Mouse (Mus musculus) limb, embryonic 11.5 days (tissue): ENCODE data around the gene Rpl3. TPM values are rescaled to one million over a fixed set of nuclear protein-coding genes. Genes with fewer than 3 reads are reported as not detected.
A peak's percentile ranks its signal among the peaks of the same experiment; 100 is the strongest.

Source experiments
- ATAC-seq: fragments of 200-750 bp; cut with Nextera tagmentation; 2 replicates; pipeline ENCODE4 v1.8.0; 2017; ENCODE audit warnings: low read depth; ENCODE audit not compliant: insufficient number of reproducible peaks, low FRiP score, low TSS enrichment
- DNase-seq: peaks from one replicate; pipeline ENCODE4 v3.0.0-alpha.2; 2015; ENCODE audit warnings: low spot score
- H3K27ac ChIP-seq: fragments of 300-500 bp; sonication (generic); replicated peaks from 2 replicates; pipeline ENCODE4 v1.5.1; 2014; ENCODE audit warnings: low read depth, mild to moderate bottlenecking, low read length
- H3K27me3 ChIP-seq: fragments of 300-500 bp; sonication (generic); 2 replicates; pipeline ENCODE4 v1.6.1; 2014; ENCODE audit warnings: mild to moderate bottlenecking, low read length, mixed read lengths; ENCODE audit not compliant: control insufficient read depth, insufficient read depth
- H3K36me3 ChIP-seq: fragments of 300-500 bp; sonication (generic); 2 replicates; pipeline ENCODE4 v1.6.1; 2014; ENCODE audit warnings: mild to moderate bottlenecking, low read length, moderate library complexity, mixed read lengths; ENCODE audit not compliant: control insufficient read depth, insufficient read depth
- H3K4me1 ChIP-seq: fragments of 300-500 bp; sonication (generic); 2 replicates; pipeline ENCODE4 v1.6.1; 2014; ENCODE audit warnings: low read length, mixed read lengths; ENCODE audit not compliant: control insufficient read depth, insufficient read depth
- H3K4me2 ChIP-seq: fragments of 300-500 bp; sonication (generic); 2 replicates; pipeline ENCODE4 v1.6.1; 2014; ENCODE audit warnings: low read depth, mild to moderate bottlenecking, moderate library complexity; ENCODE audit not compliant: severe bottlenecking
- H3K4me3 ChIP-seq: fragments of 300-500 bp; sonication (generic); 2 replicates; pipeline ENCODE4 v1.5.1; 2014; ENCODE audit warnings: low read depth, low read length
- H3K9ac ChIP-seq: fragments of 300-500 bp; sonication (generic); 2 replicates; pipeline ENCODE4 v1.6.1; 2014; ENCODE audit warnings: mild to moderate bottlenecking, low read length
- H3K9me3 ChIP-seq: fragments of 300-500 bp; sonication (generic); 2 replicates; pipeline ENCODE4 v1.6.1; 2016; ENCODE audit warnings: low read length; ENCODE audit not compliant: control insufficient read depth
- WGBS: fragments of 180-500 bp; shearing (Covaris S2); extraction: QIAGEN DNeasy Blood & Tissue Kit; methylation state at CpG from one replicate; pipeline ENCODE4 v1.1.7; 2014; 5-methylcytosine and 5-hydroxymethylcytosine counted together
- polyA plus RNA-seq: library from polyadenylated mRNA; unstranded; fragments of >200 nt; fragmentation: Nextera tagmentation; extraction: Ambion mirVana; gene quantifications from 2 replicates; pipeline ENCODE4 v1.2.1, GENCODE M21; 2014

Gene Rpl3
- polyA plus RNA-seq = 1,283 and 1,338 TPM in 2 replicates

GRCm38 (mm10) chr15:80091121-80091955 lies at the start of gene Rpl3, which contains the start of gene Syngr1:
Gene Rpl3 (minus strand): TSS chr15:80091868.
Gene Syngr1 (plus strand): TSS chr15:80091334.
- Histone ChIP-seq H3K27me3 (peaks cover 45% of the 10 kb centered on the region), H3K9me3 (no peaks in the 10 kb centered on the region), H3K9ac (peak within 1 kb of the TSS; percentile 56), H3K27ac (no peak within 1 kb of the TSS), H3K36me3 (no peaks in the 10 kb centered on the region), H3K4me2 (peak within 1 kb of the TSS; percentile 98), H3K4me1 (peaks cover 12% of the 10 kb centered on the region), H3K4me3 (peak within 1 kb of the TSS; percentile 53)
- peak; percentile 41; the same call in 1 of the 2 replicates for ATAC-seq
- 2% methylated on average over 66 of the region's 86 CpGs for WGBS
- DNase-seq = peak; percentile 76

DNA sequence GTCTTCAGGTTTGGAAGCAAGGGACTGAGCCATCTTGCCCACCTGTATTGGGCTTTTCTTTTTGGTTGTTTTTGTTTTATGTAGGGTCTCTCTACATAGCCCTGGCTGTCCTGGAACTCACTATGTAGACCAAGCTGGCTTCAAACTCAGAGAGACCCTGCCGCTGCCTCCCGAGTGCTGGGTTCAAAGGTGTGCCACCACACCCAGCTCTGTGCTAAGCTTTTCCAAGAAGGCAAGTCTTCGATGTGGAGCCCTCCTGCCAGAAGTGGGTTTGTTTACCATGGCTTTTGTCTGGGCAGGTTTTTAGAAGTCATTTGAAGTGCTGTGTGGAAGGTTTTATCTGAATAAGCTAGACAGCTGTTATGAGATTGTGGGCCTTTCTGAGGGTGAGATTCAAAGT lies 49.2 kb upstream of the Rpl3 start:
- H3K4me3 ChIP-seq = no peak overlapping the region
- H3K36me3 ChIP-seq = peaks cover 15% of the 10 kb centered on the region
- WGBS = 98% methylated on average over 3 of the region's 3 CpGs
- no peaks in the 10 kb centered on the region; the same call in 1 of the 2 replicates for H3K9me3 ChIP-seq
- H3K4me2 ChIP-seq = no peak overlapping the region
- no peaks in the 10 kb centered on the region for H3K4me1 ChIP-seq
- H3K27me3 ChIP-seq = no peaks in the 10 kb centered on the region
- no peak for DNase-seq
- H3K9ac ChIP-seq = no peak overlapping the region
- no peak overlapping the region for H3K27ac ChIP-seq
- ATAC-seq = no peak

GRCm38 (mm10) chr15:80140302-80140701 lies 48.6 kb upstream of the Rpl3 start:
- Histone ChIP-seq H3K4me1 (no peaks in the 10 kb centered on the region), H3K27me3 (no peaks in the 10 kb centered on the region), H3K9ac (no peak overlapping the region), H3K27ac (no peak overlapping the region), H3K4me2 (no peak overlapping the region), H3K4me3 (no peak overlapping the region), H3K36me3 (peaks cover 13% of the 10 kb centered on the region), H3K9me3 (no peaks in the 10 kb centered on the region; the same call in 1 of the 2 replicates)
- ATAC-seq = no peak
- 90% methylated on average over 2 of the region's 2 CpGs for WGBS
- DNase-seq = no peak

- Histone ChIP-seq H3K27me3 (no peaks in the 10 kb centered on the region), H3K4me2 (no peak overlapping the region), H3K9me3 (no peaks in the 10 kb centered on the region; the same call in 1 of the 2 replicates), H3K4me3 (no peak overlapping the region), H3K27ac (no peak overlapping the region), H3K36me3 (peaks cover 13% of the 10 kb centered on the region), H3K9ac (no peak overlapping the region), H3K4me1 (peaks cover 6% of the 10 kb centered on the region; the same call in 1 of the 2 replicates)
- DNase-seq (no peak), ATAC-seq (no peak)
- 84% methylated on average over 17 of the region's 17 CpGs for WGBS
Observed at GRCm38 (mm10) chr15:80137945-80138791, 46.5 kb upstream of the Rpl3 start.

- 90% methylated on average over 3 of the region's 3 CpGs for WGBS
- Histone ChIP-seq H3K9ac (no peak overlapping the region), H3K4me1 (peaks cover 6% of the 10 kb centered on the region; the same call in 1 of the 2 replicates), H3K9me3 (no peaks in the 10 kb centered on the region), H3K27me3 (no peaks in the 10 kb centered on the region), H3K4me3 (no peak overlapping the region), H3K36me3 (peaks cover 8% of the 10 kb centered on the region), H3K27ac (no peak overlapping the region), H3K4me2 (no peak overlapping the region)
- DNase-seq = no peak
- ATAC-seq = no peak
Observed at GRCm38 (mm10) chr15:80136645-80137044, 45.0 kb upstream of the Rpl3 start.

DNA sequence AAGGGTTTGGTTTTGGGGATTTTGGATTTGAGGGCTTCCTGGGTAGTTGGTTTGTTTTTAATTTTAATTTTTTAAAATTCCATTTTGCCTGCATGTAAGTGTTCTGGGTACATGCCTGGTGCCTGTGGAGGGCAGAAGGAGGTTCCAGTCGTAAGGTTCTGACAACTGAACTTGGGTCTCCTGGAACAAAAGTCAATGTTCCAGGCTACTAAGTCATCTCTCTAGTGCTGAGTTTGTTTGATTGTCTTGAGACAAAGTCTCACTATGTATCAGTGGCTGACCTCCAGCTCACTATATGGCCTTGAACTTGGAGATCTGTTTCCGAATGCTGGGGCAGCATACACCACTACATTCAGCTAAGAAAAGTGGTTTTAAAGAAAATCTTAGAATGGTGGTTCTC lies 43.8 kb upstream of the Rpl3 start:
- Histone ChIP-seq H3K36me3 (no peaks in the 10 kb centered on the region; the same call in 1 of the 2 replicates), H3K27ac (no peak overlapping the region), H3K9me3 (no peaks in the 10 kb centered on the region), H3K4me2 (no peak overlapping the region), H3K4me3 (no peak overlapping the region), H3K4me1 (peaks cover 6% of the 10 kb centered on the region; the same call in 1 of the 2 replicates), H3K27me3 (no peaks in the 10 kb centered on the region), H3K9ac (no peak overlapping the region)
- DNase-seq (no peak), ATAC-seq (no peak)
- 93% methylated on average over 2 of the region's 2 CpGs for WGBS

DNA sequence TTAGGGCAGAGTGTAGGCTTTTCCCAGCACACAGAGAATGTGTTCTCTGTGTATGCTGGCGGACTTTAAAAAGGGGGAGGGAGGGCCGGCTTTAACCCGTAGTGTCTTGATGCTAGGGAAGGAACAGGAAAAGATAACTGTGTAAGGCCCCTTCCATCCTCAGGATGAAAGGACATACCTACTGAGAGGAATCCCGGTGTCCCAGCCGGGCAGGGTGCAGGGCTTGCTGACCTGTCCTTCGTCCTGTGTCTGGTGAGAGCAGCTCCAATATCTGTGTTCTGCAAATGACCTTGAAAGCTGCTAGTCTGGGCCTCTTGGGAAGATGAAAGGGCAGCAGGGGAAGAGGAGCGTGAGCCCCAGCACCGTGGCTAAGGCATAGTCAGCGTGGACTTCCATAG lies 42.8 kb upstream of the Rpl3 start:
- DNase-seq = no peak
- Histone ChIP-seq H3K27me3 (no peaks in the 10 kb centered on the region), H3K27ac (no peak overlapping the region), H3K9me3 (no peaks in the 10 kb centered on the region), H3K9ac (peak overlapping the region; percentile 94), H3K36me3 (no peaks in the 10 kb centered on the region; the same call in 1 of the 2 replicates), H3K4me1 (peaks cover 6% of the 10 kb centered on the region; the same call in 1 of the 2 replicates), H3K4me3 (peak overlapping the region; percentile 79; the same call in 1 of the 2 replicates), H3K4me2 (peak overlapping the region; percentile 92)
- 80% methylated on average over 9 of the region's 9 CpGs for WGBS
- ATAC-seq = no peak
